Mouse (Mus musculus): ENCODE measurements around the gene Oprl1.

The Oprl1 gene

DNA sequence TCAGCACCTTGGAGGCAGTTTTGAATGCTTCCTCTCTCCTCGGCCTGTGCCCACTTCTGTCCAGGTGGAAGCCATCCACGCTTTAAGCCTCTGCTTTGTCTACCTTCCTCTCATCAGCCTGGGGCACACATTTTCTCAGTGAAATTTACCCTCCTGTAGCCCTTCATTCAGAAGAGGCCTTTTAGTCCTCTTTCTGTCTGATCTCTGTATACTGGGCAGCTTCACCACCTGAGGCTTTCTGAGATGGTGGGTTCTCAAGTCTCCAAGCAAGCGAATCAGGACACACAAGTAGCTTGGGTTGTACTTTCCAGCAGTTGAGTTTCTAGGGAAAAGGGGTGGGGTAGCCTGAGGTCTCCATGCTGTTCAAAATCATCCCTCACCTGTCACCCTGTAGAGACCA lies 22.5 kb upstream of the Oprl1 start:
- no peak for DNase-seq (ENCODE audit: low spot score in 2 of 2)

DNA sequence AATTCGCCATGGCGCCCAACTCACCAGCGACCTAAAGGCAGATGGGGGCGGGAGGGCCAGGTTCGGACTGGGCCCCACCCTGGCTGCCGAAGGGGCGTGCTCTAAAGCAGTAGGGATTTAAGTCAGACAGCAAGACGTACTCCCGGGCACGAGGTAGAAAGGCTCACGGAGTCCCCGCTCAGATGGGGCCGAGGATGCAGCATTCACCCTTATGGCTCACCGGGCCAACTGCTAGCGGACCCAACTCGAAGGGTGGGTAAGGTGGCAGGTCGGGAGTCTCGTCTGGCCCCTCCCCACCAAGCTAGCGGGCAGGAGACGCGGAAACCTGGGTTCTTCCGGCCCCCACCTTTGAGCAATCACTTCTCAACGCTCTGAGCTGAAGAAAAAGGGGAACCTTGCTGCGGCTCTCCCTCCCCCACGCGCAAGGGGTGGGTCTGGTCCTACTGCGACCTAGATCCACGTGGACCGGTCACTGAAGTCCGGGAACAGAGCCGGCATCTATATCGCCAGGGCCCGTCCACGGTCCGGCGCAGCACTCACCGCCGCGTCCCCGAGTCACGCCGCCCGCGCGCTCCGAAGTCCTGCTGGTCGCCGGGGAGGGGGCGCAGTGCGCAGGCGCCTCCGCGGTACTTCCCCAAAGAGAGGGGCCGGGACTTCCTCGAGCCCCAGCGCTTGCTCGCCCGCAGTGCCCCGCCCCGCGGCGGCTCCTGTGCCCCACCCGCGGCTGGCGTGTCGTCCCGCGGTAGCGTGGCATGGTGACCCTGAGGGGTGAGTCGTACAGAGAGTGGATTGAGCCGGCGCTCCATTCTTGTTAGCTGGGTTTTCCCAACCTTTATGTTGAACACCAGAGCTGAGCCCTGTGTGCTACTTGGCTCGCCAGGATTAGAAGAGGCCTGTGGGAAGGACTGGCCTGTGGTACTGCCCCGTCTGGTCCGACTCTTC lies 21.2 kb upstream of the Oprl1 start, which contains the start of gene Rgs19:
TSS of gene Rgs19 (minus strand) at position 639 of the 942 bp plus-strand sequence.
- DNase-seq (ENCODE audit: low spot score in 2 of 2) = peak; percentile 83

DNA sequence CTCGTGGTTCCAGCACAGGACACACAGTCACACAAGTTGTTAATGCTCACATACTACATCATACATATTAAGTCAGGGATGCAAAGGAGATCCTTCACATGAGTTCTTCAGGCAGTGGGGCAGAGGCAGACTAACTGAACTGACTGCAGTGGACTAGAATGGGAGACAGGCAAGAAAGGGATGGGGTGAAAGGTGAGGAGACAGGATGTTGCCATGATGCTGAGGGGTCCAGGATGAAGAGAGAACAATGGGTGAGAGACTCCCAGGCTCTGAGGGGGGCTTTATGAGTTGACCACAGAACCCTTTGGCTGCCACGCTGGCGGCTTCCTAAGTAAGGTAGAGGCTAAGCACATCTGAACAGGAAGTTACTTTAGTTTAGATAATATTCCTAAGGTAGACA lies 20.2 kb upstream of the Oprl1 start:
- DNase-seq (ENCODE audit: low spot score in 2 of 2) = no peak

DNA sequence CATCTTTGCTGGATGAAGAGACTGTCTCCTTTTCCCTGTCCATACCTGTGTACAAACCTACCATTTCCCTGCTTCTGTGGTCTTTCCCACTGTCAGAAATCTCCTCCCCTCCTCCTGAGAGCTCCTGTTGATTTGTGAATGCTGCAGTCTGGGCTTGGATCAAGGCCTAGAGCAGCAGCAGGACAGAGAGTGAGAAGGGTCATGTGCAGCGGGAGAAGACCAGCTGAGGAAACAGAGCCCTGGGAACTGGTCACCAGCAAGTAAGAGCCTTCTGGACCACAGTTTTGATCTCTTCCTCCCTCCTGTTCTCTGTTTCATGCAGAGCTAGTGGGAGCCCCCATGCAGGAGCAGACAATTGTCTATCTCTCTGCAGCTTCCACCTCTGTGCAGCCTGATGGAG lies 19.0 kb upstream of the Oprl1 start:
- DNase-seq (ENCODE audit: low spot score in 2 of 2) = no peak

DNA sequence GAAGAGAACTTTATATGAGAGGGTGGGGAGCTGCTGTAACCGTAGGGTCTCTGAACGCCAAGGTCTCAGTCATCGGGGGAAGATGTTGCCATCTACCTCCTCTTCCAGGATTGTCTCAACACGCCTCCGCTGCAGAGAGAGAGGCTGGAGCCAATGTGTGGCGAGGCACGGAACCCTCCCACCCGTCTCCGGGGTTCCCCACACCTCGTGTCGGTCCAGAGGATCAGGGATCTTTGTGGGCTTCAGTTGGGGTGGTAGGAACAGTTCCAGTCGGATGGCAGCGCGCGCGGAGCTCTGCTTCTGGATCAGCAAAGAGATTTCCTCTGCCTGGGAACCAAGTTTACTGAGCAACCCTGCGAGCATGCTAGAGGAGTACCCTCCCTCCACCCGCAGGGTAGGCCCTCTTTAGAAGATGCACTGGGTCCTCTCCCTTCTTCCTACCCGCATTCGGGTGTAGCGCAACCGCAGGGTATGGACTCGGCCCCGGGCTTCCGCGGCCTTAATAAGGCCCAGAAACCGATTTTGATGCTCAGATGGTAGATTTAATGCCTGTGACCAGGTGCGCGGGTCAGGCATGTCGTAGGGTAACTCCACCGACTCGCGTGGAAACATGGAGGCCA lies 17.9 kb upstream of the Oprl1 start:
- DNase-seq (ENCODE audit: low spot score in 2 of 2) = no peak

DNA sequence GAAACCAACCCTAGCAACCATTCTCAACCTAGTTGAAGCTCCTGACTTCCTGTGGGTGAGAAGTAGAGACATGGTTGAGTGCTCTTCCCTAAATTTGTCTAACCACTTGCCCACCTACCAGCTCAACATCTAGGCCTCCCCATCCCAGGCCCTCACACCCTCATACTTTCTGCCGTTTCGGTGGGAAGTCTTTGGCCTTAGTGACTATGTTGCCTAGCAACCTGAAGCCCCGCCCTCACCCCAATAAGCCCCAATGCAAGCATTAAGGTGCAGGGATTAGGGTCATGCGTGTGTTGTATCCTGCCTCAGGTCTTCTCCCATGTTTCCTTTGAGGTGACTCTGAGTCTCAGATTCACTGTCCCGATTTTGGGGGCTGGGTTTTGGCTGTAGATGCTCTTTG lies 16.6 kb upstream of the Oprl1 start, which contains the start of gene Lkaaear1:
TSS of gene Lkaaear1 (minus strand) at position 202 of the 400 bp plus-strand sequence.
- no peak for DNase-seq (ENCODE audit: low spot score in 2 of 2)

DNA sequence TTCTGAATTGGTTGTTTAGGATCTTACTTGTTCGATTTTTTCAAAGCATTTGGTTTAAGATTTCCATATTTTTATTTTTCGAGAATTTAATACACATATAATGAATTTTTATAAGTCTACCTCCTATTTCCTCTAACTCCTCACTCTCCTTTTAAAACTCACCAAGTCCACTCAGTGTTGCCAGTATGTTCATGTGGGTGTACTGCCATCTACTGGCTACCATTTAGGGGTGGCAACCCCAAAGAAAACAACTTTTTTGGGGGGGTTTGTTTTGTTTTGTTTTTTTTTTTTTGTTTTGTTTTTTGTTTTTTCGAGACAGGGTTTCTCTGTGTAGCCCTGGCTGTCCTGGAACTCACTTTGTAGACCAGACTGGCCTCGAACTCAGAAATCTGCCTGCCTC lies 8.1 kb upstream of the Oprl1 start:
- DNase-seq (ENCODE audit: low spot score in 2 of 2) = peak in 1 of 2 experiments; percentile 32

DNA sequence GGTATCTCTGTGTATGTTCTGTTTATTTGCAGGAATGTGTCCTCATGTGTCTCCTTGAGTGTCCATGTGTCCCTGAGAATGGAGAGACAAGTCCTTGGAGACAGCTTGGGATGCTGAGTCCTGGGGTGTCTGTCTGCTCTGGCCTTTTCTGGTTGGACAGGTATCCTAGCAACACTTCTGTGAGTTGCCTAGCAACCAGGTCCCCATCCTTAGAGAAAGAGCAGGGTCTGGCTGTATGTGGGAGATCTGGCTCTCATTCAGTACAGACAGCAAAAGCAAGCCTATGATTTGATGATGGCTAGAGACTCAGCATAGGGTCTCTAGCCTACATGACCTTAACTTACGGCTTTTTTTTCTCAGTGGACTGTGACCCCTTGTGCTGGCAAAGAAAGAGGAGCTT lies 1.1 kb upstream of the Oprl1 start:
- no peak for DNase-seq (ENCODE audit: low spot score in 2 of 2)

DNA sequence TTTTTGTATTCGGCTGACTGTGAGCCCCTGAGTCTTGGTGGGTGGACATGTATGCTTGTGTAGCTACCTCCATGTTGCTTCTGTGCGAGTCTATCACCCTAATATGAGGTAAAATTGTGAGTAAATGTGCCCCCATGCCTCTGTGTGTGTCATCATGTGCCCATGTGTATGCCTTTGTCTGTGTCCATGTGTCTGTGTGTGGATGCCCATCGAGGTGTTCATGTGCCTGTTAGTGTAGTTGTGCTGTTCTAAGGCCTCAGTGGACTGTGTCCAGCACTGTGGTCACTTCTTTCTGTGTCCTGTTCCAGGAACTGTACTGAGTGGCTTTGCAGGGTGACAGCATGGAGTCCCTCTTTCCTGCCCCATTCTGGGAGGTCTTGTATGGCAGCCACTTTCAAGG lies 566 bp downstream of the Oprl1 start:
- DNase-seq (ENCODE audit: low spot score in 2 of 2) = no peak

DNA sequence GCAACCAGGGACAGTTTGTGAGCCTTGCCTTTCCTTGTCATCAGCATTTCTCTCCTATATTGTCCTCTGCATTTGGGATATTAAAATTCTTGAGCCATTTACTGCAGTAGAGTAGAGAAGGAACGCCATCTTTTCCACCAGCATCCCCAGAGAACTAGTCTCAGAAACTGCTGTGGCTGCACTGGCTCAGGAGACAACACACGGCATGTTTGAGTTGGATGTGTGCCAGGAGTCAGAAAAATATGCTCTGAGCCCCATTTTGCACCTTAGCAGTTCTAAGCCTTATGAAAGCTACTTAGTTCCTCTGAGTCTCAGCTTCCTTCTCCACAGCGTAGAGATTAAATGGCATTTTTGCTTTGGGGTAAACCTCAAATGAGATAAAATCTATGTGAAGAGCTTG lies 2.2 kb downstream of the Oprl1 start:
- no peak for DNase-seq (ENCODE audit: low spot score in 2 of 2)

DNA sequence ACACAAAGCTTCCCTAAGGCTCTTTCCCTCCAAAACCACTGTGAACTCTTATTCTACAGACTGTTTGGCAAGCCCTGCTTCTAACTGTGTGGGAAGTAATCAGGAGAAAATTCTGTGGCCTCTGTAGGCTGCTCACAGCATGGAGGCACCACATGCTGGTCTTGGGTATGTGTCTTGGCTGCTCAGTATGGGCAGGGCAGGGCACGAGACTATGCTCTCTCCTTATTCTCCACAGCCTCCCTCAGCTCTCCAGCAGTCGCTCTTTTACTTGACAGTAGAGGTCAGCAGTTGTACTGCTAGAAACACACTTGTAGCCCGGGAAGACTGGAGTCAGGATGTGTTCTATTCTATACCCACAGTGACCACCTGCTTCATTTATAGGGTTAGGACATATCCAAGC lies 5.2 kb downstream of the Oprl1 start:
- no peak for DNase-seq (ENCODE audit: low spot score in 2 of 2)

DNA sequence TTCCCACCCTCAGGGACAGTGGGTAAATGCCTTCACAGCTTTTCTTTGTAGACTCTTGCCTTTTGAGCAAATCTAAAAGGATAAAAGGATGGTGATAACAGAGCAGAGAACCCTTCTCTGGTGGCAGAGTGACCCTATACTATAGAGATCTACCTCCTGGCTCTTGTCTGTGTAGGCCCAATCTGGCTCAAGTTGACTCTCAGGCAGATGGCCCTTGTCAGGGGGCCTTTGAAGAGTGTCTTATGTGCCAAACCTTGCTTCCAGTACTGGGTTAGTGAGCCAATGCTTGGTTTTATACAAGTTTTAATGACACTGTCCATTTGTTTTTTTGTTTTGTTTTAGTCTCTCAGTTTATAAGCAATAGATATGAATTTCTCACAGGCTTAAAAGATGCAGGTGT lies 6.4 kb downstream of the Oprl1 start:
- DNase-seq (ENCODE audit: low spot score in 2 of 2) = no peak

DNA sequence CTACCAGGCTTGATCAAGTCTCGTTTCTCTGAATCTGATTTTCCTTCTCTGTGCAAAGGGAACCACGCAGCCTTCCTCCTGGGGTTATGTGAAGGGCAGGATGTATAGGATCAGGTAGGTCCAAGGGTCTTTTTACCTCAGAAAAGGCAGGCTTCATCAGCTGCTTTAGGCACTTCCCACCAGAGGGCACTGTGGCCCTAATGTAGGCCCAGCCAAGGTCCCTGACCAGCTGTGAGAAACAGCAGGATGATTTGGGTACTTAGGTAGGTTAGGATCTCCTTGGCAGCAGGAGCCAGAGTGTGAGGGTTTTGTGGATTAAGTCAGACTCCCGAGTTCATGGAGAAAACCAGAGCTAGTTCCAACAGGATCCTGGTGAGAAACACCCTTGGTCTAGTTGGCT lies 7.4 kb downstream of the Oprl1 start:
- DNase-seq (ENCODE audit: low spot score in 2 of 2) = peak in 1 of 2 experiments; percentile 25

DNA sequence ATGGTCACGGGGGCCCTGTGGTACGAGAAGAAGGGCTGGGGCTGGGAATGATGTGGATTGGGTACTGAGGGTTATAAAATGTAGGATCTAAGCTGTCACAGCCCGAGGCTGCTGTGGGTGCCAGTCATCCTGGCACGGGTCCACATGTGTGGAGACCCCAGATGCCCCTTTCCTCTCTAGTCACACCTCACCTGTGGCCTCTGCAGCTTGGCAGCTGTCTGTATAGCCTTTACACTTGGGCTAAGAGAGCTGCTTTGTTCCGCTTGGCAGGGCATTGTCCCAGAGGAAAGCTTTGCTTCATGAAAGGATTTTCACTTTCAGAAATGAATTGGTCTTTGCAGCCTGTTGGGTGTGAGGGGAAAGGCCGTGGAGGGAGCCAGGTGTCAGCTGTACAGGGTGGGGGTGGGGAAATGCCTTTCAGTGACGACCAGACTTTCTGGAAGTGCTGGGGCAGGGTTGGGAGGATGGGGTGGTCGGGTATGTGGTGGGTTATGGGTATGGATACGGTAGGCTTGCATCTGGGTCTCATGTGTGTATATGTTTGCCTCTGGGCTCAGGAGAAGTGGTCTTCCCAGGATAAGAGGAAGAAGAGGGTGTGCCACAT lies 12.9 kb downstream of the Oprl1 start:
- no peak for DNase-seq (ENCODE audit: low spot score in 2 of 2)

DNA sequence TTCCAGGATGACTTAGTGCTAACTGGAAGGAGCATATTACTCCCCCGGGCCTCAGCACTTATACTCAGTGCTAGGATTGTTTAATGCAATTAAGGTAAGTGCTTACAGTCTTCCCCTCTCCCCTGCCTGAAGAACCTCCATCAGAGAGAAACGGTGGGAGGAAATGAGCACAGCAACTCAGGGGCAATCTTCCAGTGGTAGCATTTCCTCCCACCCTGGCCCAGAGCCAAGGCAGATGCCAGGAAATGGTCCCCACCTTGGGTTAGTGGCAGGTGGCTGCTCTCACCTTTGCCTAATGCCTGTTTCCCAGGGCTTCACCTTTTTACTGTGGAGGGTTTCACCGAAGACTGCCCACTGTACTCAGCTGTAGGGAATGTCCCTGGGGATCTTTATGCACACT lies 15.2 kb downstream of the Oprl1 start:
- peak in 1 of 2 experiments; percentile 12 for DNase-seq (ENCODE audit: low spot score in 2 of 2)

DNA sequence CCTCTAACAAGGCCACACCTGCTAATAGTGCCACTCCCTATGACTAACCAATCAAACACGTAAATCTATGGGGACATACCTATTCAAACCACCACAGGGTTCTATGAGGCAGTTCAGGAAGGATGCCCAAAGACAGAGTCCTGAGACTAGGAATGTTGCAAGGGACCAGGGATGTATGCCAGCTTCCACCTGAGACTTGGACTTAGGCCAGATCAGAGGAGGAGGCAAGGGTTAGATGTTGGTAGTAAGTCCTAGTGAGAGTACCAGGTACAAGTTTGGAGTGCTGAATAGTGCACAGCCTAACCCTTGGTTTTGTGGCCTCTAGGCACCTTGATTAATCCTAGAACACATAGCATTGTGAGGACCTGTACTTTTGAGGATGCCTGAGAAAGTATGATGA lies 37.8 kb downstream of the Oprl1 start:
- no peak for DNase-seq (ENCODE audit: low spot score in 2 of 2)

DNA sequence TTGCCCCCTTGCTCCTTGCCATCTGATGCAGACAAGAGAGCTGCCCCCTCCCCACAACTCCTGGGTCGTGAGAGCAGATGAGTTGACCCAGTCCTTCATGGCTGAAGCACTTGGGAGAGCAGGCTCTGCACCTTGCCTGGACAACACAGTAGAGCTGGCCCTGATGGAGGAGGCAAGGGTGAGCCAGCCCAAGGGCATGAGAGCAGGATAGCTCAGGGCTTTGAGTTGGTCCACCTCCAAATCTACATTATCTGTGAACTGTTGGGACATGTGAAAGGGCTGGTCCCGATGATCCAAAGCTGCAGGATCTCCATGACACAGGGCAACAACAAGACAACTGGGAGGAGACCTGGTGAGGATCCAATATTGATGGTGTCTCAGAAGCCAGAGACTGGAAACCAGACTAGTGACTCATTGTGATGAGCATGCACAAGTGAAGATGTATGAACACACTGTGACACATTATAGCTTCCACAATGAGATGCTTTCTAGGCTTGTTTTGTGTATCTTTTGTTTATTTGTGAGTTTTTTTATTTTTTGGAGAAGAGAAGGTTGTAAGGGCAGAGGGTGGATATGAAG lies 43.4 kb downstream of the Oprl1 start:
- DNase-seq (ENCODE audit: low spot score in 2 of 2) = no peak

DNA sequence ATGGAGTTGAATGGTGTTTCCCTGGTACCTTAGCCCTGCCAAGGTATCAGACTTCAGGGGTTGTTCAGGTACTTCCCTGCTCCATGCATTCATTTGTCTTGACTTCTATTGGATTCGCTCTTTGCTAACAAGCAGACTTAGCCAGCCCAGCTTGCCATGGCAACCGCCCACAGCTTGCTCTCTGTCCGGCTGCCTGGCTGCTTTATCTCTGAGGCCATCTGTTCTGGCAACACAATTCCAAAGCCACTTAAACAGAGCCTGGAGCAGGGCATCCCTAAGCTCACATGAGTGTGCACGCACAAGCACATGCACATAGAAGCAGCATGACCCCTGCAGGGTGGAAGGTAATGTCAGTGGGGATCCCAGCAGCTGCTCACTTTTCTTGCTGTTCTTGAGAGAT lies 44.2 kb downstream of the Oprl1 start:
- no peak for DNase-seq (ENCODE audit: low spot score in 2 of 2)

DNA sequence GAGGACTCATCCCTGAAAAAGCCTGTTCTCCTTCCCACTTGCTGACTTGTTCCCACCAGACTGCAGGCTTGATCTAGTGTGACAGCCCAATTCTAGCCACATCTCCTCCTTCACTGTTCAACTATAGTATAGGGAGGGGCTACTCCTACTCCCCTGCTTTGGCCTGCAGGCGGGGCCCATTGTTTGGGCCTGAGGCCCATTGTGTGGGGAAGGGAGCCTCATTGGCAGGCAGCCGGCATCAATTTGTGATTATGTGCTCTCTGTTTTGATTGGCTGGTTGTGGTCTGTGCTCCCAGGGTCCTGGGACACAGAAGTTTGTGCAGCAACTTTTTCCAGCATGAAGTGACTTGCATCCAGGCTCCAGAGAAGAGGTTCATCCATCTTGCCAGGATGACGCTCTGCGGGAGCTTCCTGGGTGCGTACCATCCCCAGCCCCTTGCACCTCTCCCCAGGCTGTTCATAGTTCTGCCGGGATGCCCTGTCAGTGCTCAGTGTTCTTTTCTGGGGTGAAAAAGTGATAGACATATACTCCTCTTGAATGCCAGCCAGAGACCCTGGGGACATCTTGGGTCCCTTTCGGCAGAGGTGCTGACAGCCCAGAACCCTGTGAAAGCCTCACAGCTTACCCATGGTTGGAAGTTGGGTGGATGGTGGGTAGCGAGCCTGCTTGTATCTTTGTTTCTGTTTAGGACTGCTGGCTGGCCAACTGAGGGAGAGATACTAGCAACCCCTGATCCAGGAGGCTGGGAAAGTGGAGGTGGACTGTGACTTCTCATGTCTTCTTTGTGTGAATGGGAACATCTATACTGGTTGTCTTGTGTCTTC lies 48.4 kb downstream of the Oprl1 start, which contains the start of gene Myt1:
TSS of gene Myt1 (plus strand) at position 327 of the 825 bp plus-strand sequence.
- DNase-seq (ENCODE audit: low spot score in 2 of 2) = no peak

DNA sequence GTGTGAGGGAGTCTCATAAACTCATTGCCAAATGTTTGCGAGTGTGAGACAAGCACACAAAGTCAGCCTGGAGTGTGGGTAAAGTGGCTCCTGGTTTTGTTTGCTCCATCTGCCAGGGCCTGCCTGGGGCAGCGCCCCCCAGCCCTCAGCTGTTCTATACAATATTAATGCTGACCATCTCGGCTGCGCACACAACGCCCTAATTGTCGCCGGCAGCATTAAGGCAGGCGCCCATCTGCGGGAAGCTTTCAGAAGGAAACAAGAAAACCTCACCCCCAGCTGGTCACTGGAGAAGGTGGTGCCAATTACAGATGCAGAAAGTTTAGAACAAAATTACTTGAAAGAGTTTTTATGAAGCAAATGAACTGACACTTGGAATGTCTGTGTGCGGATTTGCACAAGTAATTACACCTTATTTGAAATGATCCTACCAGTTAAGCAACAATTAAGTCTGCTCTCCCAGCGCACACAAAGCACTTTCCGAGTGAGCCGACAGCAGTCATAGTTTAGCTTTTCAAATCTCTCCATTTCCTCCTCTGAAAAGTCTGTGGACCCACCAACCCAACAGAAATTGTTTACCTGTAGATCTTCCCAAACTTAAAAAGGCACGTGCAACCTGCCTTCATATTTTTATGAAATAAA lies 49.2 kb downstream of the Oprl1 start:
- DNase-seq (ENCODE audit: low spot score in 2 of 2) = no peak

DNA sequence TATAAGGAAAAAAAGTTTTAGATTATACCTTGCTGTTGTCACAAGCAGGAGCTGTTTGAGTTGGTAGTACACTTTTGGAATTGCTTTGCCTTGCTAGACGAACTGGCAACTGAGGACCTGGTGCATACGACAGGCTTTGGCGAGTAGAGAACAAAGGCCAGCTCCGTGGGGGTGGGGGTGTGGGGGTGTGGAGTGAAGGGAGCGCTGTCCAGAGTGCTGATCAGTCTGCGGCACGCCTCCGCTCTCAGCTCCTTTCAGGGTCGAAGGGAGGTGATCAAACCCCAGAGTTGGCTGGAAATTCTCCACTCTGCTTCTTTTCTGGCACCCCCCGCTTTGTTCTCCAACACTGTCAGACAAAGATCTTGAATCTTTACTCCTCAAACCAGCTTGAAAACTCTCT lies 49.8 kb downstream of the Oprl1 start:
- DNase-seq (ENCODE audit: low spot score in 2 of 2) = peak in 1 of 2 experiments; percentile 11

All from thymus, postnatal 10 days (tissue).